Mouse (Mus musculus) adrenal gland, postnatal 10 days (tissue): Measurements from ENCODE around the gene Lingo4. TPM values are rescaled to one million over a fixed set of nuclear protein-coding genes. Genes with fewer than 3 reads are reported as not detected.

Source experiments
- DNase-seq: peaks from one replicate; pipeline ENCODE4 v3.0.0; 2021; ENCODE audit warnings: mixed read lengths
- long read RNA-seq, 2 experiments: library from polyadenylated mRNA; stranded (forward); transcript quantifications; one replicate each; pipeline ENCODE4 v2.0.0; 2021
- total RNA-seq, 2 experiments: library from RNA; stranded (reverse); gene quantifications; 2 replicates each; pipeline ENCODE4 v1.2.3; 2021

The Lingo4 gene
- 1 to 10 TPM in 1 of 2 experiments, under 1 TPM in 1; 0.99 to 1.0 TPM for total RNA-seq
- long read RNA-seq, experiment 1, result 0 reads
- long read RNA-seq, experiment 2, result 0 reads

DNA sequence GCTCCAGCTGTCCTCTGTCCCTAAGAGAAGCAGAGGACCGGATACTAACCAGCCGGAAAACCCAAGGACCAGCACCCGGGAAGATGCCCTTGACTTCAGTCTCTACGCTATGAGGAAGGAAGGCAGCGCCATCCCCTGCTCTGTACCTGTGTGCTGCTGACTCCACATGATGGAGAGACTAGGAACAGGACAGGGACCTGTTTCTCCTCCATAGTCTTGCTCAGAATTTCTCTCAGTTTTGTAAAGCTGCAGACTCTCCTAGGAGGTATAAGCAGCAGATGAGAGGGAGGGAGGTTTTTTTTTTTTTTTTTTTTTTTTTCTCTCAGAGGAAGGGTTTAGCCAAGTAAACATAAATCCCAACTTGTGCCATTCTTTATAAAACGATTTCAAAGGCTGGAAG lies at the start of gene Lingo4:
Gene Lingo4 (plus strand): TSS at position 301 of the 400 bp plus-strand sequence.
- DNase-seq, result no peak

DNA sequence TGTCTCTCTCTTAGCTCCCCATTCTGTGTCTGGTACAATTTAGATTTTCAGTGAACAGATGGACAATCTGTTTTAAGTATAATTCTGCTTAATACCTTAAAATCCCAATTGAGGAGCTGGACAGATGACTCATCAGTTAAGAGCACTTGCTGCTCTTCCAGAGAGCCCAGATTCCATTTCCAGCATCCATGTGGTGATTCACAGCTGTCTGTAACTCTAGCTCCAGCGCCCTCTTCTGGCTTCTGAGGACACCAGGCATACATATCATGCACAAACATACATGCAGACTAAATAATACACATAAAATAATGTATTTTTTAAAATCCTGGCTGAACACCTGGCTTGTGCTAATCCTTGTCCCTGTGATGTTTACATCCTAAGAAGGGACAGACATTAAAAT lies 37.5 kb upstream of the Lingo4 start:
- peak; percentile 55 for DNase-seq

DNA sequence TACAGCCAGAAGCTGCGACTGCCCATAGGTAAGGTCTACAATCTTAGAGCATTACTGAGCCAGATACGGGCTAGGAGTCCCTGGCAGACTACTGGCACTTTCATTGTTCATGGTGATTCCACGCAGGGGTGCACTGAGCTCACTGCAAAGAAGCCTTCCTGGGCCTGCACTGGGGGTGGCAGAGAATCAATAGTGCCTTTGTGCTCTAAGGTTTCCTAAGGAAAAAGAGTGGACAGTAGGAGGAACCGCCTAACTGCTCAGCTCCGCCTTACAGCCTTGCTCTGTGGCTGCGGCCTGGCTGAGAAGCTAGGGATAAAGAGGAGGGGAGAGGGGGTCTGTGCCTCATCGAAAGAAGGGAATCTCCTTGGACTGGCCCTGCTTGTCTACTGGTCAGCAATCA lies 36.2 kb upstream of the Lingo4 start, which contains the start of gene C2cd4d:
Gene C2cd4d (plus strand): TSS at position 301 of the 400 bp plus-strand sequence.
- no peak for DNase-seq

DNA sequence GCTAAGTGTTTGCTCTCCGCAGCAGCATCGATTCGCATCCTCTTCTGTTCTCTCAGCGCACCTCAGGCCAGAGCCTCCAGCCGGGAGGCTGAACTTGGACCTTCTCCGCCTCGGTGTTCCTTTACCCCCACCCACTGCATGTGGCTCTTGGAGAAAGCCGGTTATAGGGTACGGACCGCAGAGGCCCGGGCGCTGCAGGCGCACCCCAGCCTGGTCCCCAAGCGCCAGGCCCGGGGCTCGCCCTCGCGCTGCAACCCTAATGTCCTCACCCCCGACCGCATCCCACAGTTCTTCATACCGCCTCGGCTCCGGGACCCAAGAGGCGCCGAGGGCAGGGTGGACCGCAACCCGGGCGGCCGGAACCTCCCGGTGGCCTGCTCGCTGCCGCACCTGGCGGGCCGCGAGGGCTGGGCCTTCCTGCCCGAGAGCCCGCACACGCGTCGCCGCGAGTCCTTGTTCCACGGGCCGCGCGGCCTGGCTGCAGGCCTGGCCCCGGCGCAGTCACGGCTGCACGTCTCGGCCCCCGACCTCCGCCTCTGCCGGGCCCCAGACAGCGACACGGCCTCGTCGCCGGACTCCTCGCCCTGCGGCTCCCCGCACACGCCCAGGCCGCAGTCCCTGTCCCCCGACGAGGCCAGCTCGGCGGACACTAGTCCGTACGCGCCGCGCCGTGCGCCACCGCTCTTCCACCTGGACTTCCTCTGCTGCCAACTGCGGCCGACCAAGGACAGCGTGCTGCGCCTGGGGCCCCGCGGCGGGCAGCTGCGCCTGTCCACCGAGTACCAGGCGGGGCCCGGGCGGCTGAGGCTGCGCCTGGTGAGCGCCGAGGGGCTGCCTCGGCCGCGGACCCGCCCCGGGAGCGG lies 34.8 kb upstream of the Lingo4 start:
- peak; percentile 77 for DNase-seq

DNA sequence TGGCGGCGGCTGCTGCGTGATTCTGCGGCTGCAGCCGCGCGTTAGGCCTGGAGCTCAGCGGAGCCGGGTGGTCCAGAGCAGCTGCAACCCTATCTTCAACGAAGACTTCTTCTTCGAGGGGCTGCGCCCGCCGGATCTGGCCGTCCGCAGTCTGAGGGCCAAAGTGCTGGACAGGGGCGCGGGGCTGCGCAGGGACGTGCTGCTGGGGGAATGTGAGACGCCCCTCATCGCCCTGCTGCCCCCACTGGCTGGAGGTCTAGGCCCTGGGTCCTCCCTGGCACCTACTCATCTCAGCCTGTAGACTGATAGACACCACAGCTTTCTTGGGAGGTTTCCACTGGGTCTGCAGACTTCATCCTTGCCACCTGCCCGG lies 34.2 kb upstream of the Lingo4 start:
- DNase-seq, result no peak

DNA sequence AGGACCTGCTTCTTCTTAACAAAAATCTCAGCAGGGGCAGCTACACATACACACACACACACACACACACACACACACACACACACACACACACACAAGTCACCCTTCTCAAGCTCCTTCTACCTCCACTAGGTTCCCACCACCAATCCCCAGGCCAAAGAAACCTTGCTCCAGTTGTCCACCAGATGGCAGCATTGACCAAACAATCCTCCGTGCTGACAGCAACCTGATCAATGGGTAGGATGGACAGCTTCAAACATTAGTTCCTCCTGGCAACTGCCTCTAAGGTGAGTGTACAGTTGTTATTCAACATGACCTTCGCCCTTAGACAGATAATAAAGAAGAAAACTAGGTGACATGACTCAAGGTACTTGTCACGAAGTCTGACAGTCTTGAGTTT lies 31.6 kb upstream of the Lingo4 start:
- DNase-seq, result peak; percentile 85

DNA sequence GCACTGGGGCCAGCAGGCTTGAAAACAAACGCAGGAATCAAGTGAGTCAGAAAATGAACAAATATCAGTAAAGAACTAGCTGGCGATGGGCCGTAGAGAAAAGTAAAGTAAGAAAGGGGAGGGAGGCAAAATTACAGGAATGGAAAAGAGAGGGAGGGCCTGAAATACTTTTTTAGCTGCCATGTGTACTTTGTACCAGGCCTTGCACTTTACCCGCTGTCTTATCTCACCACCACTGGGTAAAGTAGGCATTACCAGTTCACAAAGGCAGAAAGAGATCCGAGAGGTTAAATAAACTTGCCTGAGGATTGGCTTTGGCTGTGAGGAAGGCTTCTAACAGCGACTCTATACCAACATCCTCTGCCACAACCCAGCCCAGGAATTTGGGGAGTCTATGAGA lies 30.8 kb upstream of the Lingo4 start:
- DNase-seq, result no peak

DNA sequence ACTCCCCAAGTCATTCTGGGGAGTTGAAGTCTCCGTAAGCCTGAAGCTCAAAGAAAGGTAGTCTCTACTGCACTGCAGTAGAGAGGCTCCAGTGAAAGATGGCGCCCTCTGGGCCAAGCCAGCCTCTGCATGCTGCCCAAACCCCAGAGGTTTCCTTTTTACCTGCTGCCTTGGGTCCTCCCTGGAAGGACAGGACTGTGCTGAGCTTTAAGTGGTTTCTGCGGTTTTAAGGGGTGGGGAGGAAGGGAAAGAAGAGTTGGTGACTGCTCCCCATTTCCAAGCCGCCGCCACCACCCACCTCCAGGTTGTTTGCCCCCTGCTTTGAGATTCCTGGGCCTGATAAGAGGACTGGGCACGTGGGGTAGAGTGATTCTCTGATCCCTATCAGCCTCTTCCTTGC lies 29.7 kb upstream of the Lingo4 start:
- no peak for DNase-seq

DNA sequence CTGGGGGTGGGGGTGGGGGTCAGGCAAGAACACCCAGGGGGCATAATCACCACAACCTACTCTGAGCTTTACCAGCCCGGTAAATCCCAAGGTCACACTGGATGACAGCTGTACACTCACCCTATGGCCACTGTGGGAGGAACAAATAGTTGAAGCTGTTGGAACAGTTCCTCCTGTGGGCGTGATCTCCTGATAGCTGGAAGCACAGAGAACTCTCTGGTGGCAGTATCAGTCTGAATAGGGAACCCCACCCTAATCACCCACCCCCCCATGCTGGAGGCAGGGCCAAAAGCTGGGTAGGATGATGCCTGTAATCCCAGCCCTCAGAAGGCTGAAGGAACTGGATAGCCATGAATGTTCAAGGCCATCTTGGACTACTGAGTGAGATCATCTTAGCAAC lies 28.6 kb upstream of the Lingo4 start:
- DNase-seq, result peak; percentile 34

DNA sequence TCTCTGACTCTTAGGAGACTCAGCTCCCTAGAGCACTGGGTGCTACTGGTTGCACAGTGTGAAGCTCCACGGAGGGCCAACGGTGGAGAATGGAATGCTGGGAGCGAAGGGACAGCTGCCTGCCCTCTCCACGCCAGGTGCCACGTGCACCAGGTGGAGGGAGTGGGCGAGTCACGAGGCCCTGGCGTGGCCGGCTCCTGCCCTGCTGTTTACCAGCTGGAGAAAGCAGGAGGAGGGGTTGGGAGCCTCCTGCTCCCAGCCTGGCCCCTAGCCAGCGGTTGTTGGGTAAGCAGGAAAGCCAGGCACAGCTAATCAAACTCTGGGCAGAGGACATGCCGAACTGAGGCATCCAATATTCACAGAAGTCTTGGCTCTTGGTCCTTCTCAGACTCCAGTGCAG lies 26.7 kb upstream of the Lingo4 start:
- peak; percentile 95 for DNase-seq

DNA sequence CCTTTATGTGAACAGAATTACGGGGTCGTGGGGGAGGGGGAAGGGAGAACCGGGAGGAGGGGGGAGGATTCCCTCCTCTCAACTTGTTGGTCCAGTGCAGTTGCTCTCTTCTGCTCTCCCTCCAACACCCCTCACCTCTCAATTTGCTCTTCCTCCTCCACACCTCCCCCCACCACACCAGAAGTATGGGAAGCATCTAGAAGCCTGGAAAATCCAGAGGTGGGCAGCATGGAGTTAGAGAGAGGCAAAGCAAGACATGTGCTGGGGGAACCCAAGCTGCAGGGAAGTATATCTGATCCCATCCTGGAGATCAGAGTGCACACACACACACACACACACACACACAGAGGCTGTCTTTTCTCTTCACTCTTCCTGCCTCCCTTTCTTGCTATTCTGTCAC lies 26.3 kb upstream of the Lingo4 start:
- DNase-seq, result no peak

DNA sequence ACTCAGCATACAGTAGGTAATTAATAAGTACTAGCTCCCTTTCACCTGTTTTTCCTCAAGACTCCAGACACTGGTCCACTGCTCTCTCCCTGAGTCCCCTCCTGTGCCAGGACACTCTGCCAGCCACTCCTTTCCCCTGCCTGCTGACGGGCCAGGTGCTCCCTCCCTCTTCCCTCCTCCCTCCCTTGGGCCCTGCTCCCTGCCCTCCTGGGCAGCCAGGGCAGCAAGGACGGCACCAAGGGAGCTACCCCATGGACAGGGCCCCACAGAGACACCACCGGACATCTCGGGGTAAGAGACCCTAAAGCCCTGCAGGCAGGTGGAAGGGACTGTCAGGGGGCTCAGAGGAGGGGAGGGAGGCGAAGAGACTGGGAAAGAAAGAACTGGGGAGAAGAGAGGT lies 25.7 kb upstream of the Lingo4 start, which contains the start of gene Rorc:
Gene Rorc (plus strand): TSS at position 154 of the 400 bp plus-strand sequence.
- peak; percentile 80 for DNase-seq

DNA sequence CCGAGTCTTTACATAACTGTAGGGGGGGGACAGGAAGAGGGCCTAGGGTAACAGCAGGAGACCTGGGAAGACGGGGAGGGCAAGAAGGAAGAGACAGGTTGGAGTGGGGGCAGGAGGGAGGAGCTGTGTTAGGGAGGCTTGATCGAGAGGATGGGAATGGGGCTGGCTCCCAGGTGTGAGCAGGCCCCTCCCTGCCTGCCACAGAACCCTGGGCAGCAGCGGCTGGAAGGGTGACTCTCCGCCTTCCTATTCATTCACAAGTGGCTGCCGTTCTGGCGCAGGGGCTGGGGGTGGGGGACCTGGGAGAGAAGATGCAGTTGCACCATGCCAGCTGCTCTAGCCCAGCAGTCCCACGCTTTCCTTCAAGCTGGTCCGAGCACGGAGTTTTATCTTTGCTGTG lies 25.2 kb upstream of the Lingo4 start:
- peak; percentile 25 for DNase-seq

DNA sequence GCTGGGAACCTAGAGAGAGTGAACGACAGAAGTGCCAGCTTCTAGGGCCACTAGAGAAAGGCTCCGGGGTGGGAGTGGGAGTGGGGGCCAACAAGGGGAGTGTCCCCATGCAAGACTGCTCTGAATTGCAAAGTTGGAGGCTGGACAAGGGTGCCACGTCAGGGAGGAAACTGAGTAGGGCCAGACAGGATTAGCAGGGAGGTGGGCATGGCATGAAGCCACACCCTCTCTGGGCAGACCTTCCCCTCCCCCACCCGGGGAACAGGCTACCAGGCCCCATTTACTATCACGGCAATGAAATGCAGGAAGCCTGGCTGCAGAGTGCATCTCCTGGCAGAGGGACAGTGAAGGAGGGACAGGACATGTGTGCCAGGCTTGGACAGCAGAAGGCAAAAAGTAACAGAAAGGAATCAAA lies 24.7 kb upstream of the Lingo4 start:
- peak; percentile 79 for DNase-seq

DNA sequence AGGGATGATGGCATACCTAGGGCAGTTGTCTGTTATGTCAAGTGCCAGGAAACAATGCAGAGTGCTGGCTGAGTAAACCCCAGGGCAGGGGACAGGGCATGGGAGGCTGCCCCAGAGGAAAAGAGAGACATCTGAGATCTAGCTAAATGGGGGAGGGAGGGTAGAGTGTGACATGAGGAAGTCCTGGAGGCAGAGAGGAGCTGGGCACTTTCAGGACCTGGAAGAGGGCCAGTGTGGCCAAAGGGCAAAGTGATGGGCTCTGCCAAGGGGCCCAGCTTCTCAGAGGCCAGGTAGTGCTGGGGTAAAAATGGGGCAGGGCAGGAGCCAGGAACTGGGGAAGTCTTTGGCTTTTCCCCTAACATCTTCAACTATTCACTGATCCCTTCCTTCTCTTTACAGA lies 23.7 kb upstream of the Lingo4 start:
- peak; percentile 33 for DNase-seq

DNA sequence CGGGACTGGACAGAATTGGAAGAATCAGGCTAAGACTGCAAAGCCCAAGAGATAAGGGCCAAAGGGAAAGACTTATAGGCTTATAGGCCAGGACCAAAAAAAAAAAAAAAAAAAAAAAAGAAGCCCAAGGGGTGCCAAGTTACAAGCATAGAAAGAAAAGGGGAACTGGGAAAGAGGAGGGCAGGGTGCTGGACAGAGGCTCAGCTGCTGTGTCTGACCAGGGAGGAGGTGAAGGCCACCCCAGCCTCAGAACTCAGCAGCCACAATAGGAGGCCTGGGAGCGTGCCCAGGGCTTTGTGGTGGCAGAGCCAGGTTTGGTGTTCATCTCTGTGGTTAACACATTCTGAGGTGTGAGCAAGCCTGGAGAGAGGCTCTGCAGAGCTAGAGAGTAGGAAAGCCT lies 23.2 kb upstream of the Lingo4 start:
- DNase-seq, result peak; percentile 27

DNA sequence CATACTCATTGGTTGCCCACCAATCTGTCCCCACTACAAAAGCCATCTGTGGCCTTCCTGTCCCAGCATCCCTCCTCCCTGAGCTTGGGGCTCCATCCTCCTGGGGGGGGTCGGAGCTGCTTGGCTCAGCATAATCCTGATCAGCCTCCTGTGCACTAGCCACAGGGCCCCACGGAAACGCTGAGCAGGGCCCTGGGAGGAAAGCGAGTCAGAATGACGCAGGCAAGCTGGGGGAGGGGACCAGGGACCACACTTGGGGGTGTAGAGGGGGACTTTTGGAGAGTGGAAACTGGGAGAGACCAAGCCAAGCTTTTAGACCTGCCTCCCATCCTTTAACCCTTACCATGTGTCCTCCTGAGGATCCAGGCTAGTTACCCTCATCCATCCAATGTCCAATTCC lies 22.5 kb upstream of the Lingo4 start:
- DNase-seq, result no peak

DNA sequence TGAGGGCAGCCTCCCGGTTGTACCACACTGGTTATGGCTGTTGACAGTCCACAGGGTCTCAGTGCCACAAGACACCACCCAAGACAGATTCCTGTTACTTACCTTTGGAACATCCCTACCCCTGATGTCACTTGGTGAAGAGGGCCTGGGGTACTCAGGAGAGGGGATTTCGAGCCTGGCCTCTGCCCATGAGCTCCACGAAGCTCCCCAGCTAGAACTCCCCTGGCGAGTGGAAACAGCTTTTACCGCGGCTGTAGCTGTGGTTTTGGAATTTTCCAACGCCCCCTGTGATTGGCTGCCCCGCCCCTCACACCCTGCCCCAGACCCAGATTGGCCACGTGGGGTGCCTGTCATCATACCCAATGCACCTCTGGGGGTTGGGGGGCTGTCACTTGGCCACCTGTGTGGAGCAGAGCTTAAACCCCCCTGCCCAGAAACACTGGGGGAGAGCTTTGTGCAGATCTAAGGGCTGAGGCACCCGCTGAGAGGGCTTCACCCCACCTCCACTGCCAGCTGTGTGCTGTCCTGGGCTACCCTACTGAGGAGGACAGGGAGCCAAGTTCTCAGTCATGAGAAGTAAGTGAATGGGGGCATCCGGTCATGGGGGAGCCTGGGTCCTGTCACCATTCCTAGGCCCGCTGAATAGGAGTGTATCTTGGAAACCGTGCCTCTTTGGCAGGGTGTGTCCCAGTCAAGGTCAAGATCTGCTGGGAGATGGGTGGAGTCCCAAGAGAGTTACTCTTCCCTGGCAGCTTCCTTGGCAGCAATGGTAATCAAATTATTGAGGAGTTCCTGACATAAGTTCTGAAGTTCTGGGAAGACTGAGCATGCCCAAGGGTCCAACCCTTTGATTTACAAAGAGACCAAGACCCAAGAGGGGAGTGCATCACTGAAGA lies 21.0 kb upstream of the Lingo4 start:
- DNase-seq, result no peak

DNA sequence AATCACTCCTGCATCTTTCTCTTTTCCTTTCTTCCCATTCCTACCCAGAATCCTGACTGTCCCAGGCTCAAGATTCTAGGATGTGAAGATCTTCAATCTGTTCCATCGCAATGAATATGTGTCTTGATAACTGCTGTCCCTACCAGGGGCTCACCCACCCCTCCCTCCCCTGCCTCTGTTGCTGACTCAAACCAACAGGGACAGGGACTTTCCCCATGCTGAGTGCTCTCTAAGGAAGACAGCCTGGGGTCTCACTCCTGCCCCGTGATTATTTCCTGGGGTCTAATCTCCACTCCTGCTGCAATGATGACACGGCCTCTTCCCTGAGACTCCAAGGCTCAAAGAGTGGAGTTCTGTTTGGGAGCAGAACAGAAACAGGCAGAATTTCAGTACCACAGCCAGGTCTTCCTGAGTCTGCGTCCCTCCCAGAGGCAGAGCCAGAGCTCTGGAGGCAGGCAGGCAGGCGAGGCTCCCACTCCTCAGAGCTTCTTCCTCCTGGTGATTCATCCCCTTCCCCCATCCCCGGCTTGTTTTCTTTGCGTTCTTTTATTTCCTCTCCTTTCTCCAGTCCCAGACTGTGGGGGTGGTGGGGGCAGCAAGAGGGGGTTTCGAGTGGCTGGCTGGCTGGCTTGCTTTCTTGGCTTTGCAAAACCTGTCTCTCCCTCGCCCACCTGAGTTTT lies 18.3 kb upstream of the Lingo4 start:
- no peak for DNase-seq

DNA sequence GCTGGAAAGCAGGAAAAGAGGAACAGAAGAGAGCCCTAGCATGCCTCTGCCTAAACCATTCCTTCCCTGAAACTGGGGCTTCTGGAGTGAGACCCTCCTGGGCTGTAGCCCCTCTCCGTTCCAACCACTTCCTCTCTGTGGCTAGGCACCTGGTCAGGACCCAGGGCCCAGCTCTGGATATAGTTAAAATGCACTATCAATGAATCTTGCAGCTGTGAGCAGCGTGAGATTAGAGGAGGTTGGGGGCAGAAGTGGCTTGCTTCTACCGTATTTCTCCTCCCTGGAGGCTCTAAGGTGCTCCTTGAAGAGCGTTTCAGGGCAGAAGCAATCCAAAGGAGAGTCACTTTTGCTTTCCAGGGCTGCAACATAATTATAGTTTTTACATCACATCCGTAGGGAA lies 16.0 kb upstream of the Lingo4 start:
- no peak for DNase-seq

DNA sequence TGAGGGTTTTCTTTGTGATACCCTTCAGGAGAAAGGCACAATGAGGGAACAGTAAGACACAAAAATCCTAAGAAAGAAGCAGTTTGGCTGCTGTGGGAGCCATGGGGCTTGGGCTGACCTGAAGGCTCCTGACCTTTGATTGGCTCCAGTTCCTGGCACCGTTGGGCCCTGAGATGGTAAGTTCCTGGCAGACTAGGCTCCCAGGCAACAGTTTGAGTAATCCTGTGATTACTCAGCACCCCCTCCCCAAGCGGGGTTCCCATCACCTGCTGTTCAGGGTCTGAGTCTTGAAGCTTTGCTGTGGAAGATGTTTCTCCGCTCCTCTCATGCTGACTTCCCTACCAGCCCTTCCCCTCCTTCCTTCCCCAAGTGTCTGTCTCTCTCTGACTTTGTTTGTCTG lies 14.8 kb upstream of the Lingo4 start:
- DNase-seq, result peak; percentile 35

DNA sequence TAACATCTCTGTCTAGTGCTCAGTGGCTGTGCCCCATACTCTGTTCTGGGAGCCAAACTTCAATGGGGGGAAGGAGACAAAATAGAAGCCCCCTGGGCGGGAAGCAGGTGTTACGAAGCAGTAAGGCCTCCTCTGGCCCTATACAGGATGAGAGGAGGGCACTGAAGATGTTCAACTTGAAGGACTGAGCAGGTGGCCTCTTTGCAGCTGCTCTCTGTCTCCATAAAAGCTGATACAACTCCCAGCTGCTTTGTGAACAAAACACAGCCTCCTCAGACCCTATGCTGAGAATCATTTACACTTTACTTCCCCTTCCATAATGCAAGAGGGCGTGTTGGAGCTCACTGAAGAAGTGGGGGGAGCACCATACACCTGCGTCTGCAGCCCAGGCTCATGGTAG lies 11.6 kb upstream of the Lingo4 start:
- no peak for DNase-seq

DNA sequence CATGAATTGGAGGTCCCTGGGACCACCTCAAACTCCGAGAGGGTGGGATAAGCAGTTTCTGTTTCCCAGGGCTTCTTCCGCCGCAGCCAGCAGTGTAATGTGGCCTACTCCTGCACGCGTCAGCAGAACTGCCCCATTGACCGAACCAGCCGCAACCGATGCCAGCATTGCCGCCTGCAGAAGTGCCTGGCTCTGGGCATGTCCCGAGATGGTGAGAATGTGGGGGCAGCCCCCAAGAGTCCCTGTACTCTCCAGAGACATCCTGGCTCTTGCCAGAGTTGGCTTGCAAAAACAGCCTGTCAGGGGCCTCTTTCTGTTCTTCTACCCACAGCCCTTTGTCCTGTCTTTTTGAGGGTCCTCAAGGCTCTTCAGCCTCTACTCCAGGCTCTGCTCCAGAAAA lies 10.9 kb upstream of the Lingo4 start:
- no peak for DNase-seq
